Mouse (Mus musculus) left cerebral cortex, adult 9 months (tissue): ENCODE measurements around the gene Smc1b.
A peak's percentile ranks its signal among the peaks of the same experiment; 100 is the strongest.

Experiments
- DNase-seq, 2 experiments: peaks; one replicate each; pipeline ENCODE4 v3.0.0; 2022; ENCODE audit warnings: low spot score in 2 of 2

Smc1b gene

GRCm38 (mm10) chr15:85026197-85026596 lies 105.6 kb downstream of the Smc1b start:
- DNase-seq = no peak

DNA sequence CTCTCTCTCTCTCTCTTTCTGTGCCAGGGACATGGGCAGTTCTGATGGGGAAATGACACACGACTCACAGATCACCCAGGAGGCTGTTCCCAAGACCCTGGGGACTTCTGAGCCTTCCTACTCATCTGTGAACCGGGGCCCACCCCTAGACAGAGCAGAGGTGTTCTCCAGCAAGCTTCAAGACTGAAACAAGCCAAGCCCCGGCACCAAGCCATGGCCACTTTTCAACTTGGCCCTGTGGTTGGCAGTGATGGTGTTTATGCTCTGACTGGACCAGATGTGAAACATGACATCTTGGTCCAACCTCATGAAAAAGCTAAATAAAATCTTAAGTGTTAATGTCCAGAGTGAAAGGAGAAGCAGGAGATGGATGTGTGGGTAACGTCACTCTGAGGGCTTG lies 109.6 kb downstream of the Smc1b start:
- no peak for DNase-seq

GRCm38 (mm10) chr15:85016951-85017664 lies 114.7 kb downstream of the Smc1b start, which contains the start of gene Upk3a:
TSS of gene Upk3a (plus strand) at chr15:85017141.
- no peak for DNase-seq

DNA sequence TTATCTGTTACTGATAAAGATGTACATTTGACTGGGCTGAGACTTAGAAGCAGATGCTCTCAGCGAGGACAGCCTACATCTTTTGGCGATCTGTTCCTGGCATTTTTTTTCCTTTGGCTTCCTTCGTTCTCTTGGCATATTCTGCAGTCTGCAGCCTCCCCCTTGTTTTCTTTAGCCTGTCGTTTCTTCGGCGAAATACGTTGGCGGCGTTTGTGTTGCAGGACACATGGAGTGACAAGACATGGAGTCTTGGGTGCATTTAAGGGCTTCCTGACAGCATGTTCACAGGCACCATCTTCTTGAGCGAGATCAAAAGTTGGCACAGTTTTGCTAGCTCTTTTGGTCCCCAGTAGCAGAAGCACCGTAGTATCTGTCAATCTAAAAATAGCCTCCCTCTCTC lies 116.0 kb downstream of the Smc1b start:
- peak; percentile 57 to 80 for DNase-seq
